Mouse (Mus musculus): ENCODE results near the gene Trip12.

DNA sequence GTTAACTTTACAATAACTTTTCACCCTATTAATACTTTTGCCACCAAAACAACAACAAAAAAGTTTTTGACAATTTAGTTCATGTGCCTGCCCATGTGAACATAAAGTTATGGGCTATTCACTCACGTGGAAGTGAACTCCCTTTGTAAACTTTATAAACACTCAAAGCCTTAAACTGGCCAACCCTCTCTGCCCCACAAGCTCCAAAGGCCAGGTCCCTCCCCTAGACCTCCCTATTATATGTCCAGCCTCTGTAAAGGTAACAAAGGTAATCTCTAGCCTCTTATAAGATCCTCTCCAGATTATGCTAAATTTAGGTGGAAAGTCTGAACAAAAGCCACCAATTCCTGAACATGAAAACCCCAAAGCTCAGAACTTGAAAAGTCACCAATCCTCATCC, 36.5 kb downstream of the Trip12 start:
- TF ChIP-seq CTCF (IDR thresholded peaks at IDR 0.05; ENCODE audit: low read depth) (no peak), EP300 (optimal IDR thresholded peaks at IDR 0.05) (no peak)

All from stomach, postnatal 0 days (tissue).